Mouse (Mus musculus): ENCODE results near the gene Nme4.
"Not testable (repeated sequence)": the region's sequence is repeated elsewhere in the genome, so short reads cannot be mapped to it uniquely, and the experiment has no call there.

Nme4 gene

DNA sequence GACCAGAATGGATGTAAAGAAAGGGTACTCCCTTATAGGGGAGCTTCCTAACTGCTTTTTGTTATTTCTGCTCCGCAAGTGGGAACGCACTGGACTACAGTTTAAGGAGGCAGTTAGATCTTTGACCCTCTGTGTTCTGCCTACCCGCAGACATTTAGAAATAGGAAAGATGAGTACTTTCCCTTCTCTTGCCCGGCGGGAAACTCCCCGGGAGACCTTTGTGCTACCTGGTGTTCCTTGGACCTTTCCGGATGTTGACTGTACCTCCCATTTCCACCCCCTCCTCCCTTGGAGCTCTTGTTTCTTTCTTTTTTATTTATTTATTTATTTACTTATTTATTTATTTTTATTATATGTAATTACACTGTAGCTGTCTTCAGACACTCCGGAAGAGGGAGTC, 18.7 kb upstream of the Nme4 start:
- in situ Hi-C loops (cut with MboI) = no loop called here

- in situ Hi-C loops (cut with MboI) = no loop called here
Observed at GRCm38 (mm10) chr17:26113181-26113948, 18.0 kb upstream of the Nme4 start, which contains the start of gene Tmem8. TSS of gene Tmem8 (plus strand) at chr17:26113299.

DNA sequence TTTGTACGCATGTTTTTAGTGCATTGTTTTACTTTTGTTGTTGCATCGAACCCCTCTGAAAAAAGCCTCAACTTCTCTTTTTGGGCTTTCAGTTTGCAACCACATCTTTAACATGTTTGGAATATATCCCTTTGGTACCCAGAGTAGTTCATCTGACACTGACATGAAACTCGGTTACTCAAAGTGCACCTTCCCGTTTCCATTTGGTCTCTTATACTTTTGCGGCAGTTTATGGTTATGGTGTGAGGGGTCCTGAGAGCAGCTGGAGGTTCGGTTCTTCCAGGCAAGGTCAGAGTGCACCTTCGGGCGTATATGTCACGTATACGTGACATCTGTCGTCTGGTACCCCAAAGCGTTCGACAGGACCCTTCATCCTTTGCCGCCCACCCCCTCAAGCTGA, 17.3 kb upstream of the Nme4 start:
- in situ Hi-C loops (cut with MboI) = no loop called here

GRCm38 (mm10) chr17:26111722-26112121, 16.3 kb upstream of the Nme4 start:
- in situ Hi-C loops (cut with MboI) = no loop called here

DNA sequence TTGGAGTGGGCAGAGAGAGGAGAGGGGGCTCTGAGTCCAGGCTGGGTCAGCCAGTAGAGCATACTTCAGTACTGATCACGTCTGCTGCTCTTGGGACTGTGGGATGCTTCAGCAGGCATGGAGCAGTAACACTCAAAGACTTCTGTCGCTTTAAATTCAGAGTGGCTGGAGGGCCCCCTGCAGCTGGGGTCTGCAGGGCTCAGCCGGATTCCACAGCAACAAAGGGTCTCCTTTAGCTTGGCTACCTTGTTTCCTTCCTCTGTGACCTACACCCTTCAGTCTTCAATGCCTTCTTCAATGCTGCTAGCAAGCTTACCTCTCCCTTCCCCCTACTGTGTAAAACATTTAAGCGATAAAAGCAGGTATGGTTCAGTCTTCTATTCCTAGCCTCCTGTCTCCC, 15.6 kb upstream of the Nme4 start:
- in situ Hi-C loops (cut with MboI) = no loop called here

DNA sequence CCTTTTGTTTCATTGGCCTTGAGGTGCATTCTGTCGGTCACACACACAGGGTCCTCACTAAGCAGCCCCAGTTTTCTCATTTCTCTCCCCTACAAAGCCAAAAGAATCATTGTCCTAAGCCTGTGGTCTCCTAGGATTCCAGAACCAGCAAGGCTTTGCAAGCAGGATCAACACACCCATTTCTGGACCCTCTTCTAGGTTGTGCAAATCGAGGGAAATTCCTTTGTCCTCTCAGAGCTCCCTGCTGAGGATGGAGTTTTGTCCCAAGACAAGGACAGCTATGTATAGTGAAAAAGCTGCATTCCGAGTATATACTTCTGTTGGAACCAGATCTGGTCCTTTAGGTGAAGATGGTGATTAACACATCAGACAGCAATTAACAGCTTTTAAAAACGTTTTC, 14.8 kb upstream of the Nme4 start:
- in situ Hi-C loops (cut with MboI) = no loop called here

DNA sequence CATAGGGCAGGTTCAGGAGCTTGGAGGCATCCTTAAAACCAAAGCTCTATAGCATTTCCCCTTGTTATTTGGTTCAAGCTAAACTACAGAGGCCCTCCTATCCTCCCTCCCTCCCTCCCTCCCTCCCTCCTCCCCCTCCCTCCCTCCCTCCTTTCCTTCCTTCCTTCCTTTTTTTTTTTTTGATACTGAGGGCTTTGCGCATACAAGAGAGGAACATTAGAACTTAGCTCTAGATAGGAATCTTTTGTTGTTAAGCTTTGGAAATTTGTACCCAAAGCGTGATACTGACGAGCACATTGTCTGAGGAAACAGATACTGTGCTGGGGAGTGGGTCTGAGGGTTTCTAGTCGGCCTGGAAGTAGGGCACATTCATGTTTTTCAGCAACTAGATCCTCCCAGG, 10.2 kb upstream of the Nme4 start:
- in situ Hi-C loops (cut with MboI) = no loop called here

- in situ Hi-C loops (cut with MboI) = no loop called here
Observed at GRCm38 (mm10) chr17:26101478-26101877, 6.1 kb upstream of the Nme4 start.

DNA sequence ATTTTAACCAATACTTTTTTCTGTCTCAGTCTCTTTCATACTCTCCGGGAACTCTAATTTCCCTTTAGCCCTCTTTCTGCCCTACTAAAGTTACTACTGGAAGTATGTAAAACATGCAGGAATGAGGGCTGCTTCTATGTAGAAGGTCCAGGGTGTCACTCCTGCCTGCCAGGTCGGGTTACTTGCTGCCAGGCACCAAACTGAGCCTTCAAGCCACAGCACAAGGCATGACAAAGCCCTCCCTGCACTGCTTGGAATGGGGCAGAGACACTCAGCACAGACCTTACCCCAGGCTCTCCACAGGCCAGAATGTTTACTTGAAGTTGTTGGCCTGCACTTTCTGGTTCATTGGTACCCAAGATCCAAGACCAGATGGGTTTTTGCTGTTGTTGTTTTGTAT, 4.8 kb upstream of the Nme4 start:
- in situ Hi-C loops (cut with MboI) = no loop called here

DNA sequence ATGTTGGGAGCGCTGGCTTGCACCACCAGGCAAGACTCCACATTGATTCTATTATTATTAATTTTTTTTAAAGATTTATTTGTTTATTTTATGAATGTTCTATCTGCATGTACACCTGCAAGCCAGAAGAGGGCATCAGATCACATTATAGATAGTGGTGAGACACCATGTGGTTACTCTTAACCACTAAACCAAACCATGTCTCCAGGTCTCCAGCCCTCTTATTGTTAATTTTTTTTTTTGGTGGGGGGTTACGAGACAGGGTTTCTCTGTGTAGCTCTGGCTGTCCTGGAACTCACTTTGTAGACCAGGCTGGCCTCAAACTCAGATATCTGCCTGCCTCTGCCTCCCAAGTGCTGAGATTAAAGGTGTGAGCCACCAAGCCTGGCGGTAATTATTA, 3.9 kb upstream of the Nme4 start:
- in situ Hi-C loops (cut with MboI) = not testable (repeated sequence)

GRCm38 (mm10) chr17:26098461-26098860, 3.1 kb upstream of the Nme4 start:
- in situ Hi-C loops (cut with MboI) = no loop called here

GRCm38 (mm10) chr17:26094531-26095110, 781 bp downstream of the Nme4 start:
- in situ Hi-C loops (cut with MboI) = no loop called here

DNA sequence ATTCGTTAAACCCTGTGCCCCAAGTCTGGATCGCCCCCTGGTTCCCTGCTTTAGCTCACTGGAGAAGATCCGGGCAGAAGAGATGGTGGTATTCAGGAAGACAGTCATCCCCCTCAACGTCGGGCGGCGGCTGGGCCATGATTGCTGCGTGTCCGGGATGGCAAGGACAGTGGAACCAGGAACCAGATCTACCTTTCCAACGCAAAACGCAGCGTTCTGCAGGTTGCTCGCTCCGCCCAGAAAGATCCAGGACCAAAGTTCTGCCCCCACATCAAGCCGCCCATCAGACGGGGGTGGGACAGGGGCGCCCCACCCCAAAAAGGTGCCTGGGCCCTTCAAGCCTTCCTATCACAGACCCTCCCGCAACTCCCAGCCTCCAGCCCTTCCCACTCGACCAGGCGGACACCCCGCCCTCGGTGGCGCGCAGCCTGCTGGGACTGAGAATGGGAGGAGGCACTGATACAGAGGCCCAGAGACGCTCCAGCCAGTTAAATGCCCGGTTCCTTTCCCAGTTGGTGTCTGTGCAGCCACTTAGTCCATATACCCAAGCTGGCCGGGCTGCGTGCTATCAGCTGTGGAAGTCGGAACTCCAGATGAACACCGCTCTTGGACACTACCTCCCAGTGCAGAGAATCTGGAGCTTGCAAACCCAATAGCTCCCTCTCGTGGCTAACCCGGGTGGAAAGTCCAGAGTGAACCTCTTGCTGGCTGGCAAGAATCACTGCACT, 5.3 kb downstream of the Nme4 start, which contains the start of gene Decr2:
Gene Decr2 (minus strand): TSS at position 433 of the 728 bp plus-strand sequence.
- in situ Hi-C loops (cut with MboI) = no loop called here

GRCm38 (mm10) chr17:26087059-26087564, 8.3 kb downstream of the Nme4 start:
- in situ Hi-C loops (cut with MboI) = no loop called here

GRCm38 (mm10) chr17:26080867-26081266, 14.5 kb downstream of the Nme4 start:
- in situ Hi-C loops (cut with MboI) = no loop called here

DNA sequence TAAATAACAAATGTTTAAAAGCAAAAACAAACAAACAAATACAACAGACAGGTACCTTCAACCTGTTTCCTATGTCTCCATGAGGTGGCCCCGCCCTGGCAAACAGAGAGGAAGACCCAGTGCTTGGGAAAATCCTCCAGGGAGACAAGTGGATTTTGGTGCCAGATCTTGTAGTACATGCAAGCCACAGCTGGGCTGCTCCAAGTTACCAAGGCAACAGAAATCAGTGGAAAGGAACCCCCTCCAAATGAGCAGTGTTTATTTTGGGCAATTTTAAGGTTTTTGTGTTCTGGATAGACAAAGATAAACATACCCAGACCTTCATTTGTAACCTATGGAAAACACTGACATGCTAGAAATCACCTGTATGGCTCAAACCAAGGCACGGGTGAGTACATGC, 16.6 kb downstream of the Nme4 start:
- in situ Hi-C loops (cut with MboI) = no loop called here

GRCm38 (mm10) chr17:26075246-26075645, 20.2 kb downstream of the Nme4 start:
- in situ Hi-C loops (cut with MboI) = no loop called here

DNA sequence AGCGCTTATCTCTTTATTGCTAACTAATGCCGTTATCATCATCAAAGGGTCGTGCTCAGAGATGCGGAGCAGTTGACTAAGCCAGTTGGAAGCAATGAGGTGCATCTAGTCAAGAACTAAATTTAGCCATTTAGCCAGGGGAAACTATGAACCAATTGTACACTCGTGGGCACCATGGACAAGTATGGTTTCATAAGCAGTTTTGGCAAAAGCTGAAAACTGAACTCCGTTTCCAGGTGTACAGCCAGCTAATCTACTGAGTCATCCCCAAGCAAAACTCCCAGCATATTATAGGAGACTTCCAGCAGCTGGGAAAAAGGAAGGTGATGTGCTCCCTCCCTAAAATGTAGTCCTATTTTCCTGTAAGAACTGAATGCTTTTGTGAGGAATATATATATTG, 25.3 kb downstream of the Nme4 start:
- in situ Hi-C loops (cut with MboI) = no loop called here

GRCm38 (mm10) chr17:26068831-26069739, 26.3 kb downstream of the Nme4 start, which contains the start of gene Rab11fip3:
TSS of gene Rab11fip3 (minus strand) at chr17:26069555.
- in situ Hi-C loops (cut with MboI) = no loop called here

DNA sequence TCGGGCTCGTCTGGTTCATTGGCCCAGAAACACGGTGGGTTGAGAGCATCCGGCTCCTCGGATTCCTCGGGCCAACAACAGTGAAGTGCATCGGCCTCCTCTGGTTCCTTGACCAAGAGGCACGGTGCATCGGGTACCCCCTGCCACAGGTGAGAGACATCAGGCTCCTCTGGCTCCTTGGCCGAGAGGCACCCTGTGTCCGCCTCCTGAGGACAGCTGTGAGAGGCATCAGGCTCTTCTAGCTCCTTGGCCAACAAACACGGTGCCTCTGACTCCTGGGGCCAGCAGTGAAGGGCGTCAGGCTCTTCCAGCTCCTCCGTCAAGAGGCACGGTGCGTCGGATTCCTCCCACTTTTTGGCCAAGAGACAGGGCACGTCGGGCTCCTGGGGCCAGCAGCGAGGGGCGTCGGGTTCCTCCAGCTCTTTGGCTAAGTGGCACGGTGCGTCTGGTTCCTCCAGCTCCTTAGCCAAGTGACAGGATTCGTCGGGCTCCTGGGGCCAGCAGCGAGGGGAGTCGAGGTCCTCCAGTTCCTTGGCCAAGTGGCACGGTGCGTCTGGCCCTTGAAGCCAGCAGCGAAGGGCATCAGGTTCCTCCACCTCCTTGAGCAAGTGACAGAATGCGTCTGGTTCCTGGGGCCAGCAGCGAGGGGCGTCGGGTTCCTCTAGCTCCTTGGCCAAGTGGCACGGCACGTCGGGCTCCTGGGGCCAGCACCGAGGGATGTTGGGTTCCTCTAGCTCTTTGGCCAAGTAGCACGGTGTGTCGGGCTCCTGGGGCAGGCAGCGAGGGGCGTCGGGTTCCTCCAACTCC, 27.2 kb downstream of the Nme4 start:
- in situ Hi-C loops (cut with MboI) = no loop called here

Measured in mature B cell (primary cell).